Mouse (Mus musculus): ENCODE measurements at regions not wholly inside any gene's neighbourhood (a gene's known extent, or its start where the extent isn't known, plus 50 kb on each side); places are given as distances from the start of the nearest gene placed in this dataset.
A peak's percentile ranks its signal among the peaks of the same experiment; 100 is the strongest.

DNA sequence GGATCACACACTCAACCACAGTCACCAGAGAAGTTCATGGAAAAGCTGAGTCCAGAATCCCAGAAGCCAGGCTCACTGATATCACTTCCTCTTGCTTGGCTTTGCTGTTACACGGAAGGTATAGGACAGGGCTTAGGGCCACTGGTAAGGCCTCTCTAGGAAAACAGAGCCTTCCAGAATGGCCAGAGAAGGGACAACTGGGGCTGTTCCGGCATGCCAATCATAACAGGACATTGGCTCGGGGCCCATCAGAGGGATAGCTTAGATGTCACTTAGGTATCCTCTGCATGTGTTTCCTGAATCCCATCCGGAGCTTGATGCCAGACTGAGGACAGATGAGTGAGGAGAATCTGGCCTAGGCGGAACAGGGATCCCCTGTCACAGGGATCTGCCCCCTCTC is 63.7 kb downstream of the Efnb1 start:
- peaks cover 22% of the 10 kb centered on the region for H3K4me1 ChIP-seq (ENCODE audit: control insufficient read depth, insufficient read depth, low read length)
- peak overlapping the region; percentile 95 for H3K27ac ChIP-seq (ENCODE audit: low read depth, low read length)
- H3K4me2 ChIP-seq (ENCODE audit: low read length), result peak overlapping the region; percentile 41; the same call in 1 of the 2 replicates
- H3K9ac ChIP-seq (ENCODE audit: low read length), result peak overlapping the region; percentile 45; the same call in 1 of the 2 replicates
- no peaks in the 10 kb centered on the region for H3K27me3 ChIP-seq (replicated peaks; ENCODE audit: control insufficient read depth, insufficient read depth, low read length)
- H3K36me3 ChIP-seq (ENCODE audit: control insufficient read depth, insufficient read depth, low read length), result no peaks in the 10 kb centered on the region
- peak; percentile 2; the same call in 1 of the 2 replicates for ATAC-seq
- H3K4me3 ChIP-seq (ENCODE audit: low read depth, low read length), result no peak overlapping the region
- no peak for DNase-seq (ENCODE audit: low spot score)
- H3K9me3 ChIP-seq (replicated peaks; ENCODE audit: control insufficient read depth, low read length), result no peaks in the 10 kb centered on the region
- WGBS, result 55% methylated on average over 5 of the region's 5 CpGs

DNA sequence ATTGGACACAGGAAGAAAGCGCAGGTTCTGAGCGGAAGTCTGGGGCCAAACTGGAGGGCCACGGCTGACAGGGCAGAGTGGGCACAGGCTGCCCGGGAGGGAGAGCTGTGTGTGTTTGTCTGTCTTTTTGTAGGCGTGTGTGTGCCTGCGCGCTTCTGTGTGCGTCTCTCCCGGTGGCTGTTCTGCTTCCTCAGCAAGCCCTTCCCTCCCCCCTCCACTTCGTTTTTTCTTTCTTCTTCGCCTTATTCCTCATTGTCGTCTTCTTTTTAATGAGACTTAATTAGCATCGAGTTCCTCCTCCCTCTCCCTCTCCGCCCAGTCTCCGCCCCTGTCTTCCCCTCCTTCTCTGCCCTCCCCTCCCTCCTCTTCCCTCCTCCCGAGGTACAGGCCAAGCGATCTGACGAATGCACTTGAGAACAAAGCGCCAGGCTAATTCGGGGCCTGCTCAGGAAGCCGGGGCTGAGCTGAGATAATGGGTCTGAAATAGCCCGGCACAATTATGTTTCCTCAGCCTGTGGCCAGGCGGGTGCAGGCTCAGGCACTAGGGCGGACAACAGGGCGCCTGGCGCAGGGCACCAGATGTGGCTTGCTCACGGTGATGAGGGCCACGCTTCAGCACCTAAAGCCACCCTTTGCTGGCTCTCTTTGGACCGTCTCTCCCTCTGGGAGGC is 63.2 kb downstream of the Efnb1 start:
- Histone ChIP-seq H3K27me3 (replicated peaks; ENCODE audit: control insufficient read depth, insufficient read depth, low read length) (no peaks in the 10 kb centered on the region), H3K27ac (ENCODE audit: low read depth, low read length) (peak overlapping the region; percentile 95), H3K9ac (ENCODE audit: low read length) (peak overlapping the region; percentile 56), H3K9me3 (replicated peaks; ENCODE audit: control insufficient read depth, low read length) (no peaks in the 10 kb centered on the region), H3K4me1 (ENCODE audit: control insufficient read depth, insufficient read depth, low read length) (peaks cover 22% of the 10 kb centered on the region), H3K36me3 (ENCODE audit: control insufficient read depth, insufficient read depth, low read length) (no peaks in the 10 kb centered on the region), H3K4me3 (ENCODE audit: low read depth, low read length) (no peak overlapping the region), H3K4me2 (ENCODE audit: low read length) (peak overlapping the region; percentile 41)
- ATAC-seq (peak; percentile 91), DNase-seq (ENCODE audit: low spot score) (peak; percentile 93)
- WGBS, result 40% methylated on average over 29 of the region's 29 CpGs
